Mouse (Mus musculus): ENCODE data around the gene Pltp.

DNA sequence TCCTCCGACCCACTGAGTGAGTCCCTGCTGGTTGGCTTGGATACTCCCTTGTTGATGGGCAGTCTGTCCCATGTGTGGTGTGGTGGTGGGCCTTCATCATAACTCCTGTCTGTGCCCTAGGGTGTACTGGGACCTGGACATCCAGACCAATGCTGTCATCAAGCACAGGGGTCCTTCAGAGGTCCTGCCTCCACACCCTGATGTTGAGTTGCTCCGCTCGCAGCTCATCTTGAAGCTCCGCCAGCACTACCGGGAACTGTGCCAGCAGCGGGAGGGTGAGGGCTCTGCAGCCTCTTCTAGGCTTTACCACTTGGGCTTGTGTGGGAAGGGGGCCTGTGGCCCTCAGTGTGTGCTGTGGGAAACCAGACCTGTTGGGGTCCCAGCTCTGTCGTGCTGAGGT lies 28.3 kb upstream of the Pltp start:
- TF ChIP-seq POLR2A (IDR thresholded peaks at IDR 0.05; ENCODE audit: borderline replicate concordance, insufficient read depth, low read length) (no peak), CTCF (IDR thresholded peaks at IDR 0.05; ENCODE audit: borderline replicate concordance, insufficient read depth, low read depth, low read length) (no peak)

Measured in cerebellum, adult 2 months (tissue).